Mouse (Mus musculus) ES-E14 (cell line): Measurements from ENCODE around the gene Il17rb. TPM values are rescaled to one million over a fixed set of nuclear protein-coding genes. Genes with fewer than 3 reads are reported as not detected.

Experiments
- DNase-seq: peaks from one replicate; pipeline ENCODE4 v3.0.0-alpha.2; 2013; ENCODE audit warnings: low read depth, low spot score
- H3K27ac ChIP-seq: 2 replicates; pipeline ENCODE4 v1.5.1; 2012; ENCODE audit warnings: low read depth, mild to moderate bottlenecking, low read length, moderate library complexity, mixed read lengths; ENCODE audit not compliant: poor library complexity, insufficient read depth, severe bottlenecking
- H3K36me3 ChIP-seq: 2 replicates; pipeline ENCODE4 v1.6.1; 2012; ENCODE audit warnings: mild to moderate bottlenecking, low read length, moderate library complexity, mixed read lengths; ENCODE audit not compliant: control insufficient read depth, poor library complexity, insufficient read depth, severe bottlenecking
- H3K4me1 ChIP-seq, 2 experiments: fragments of 150-350 bp in 1 of 2; sonication (generic) in 1 of 2; 2 replicates each; pipeline ENCODE4 v1.6.1; 2012; ENCODE audit warnings: low read length in 2 of 2, mild to moderate bottlenecking in 1 of 2, mixed read lengths in 1 of 2; ENCODE audit not compliant: control insufficient read depth in 2 of 2, insufficient read depth in 2 of 2, poor library complexity in 1 of 2
- H3K4me3 ChIP-seq, 2 experiments: fragments of 150-350 bp in 1 of 2; sonication (generic) in 1 of 2; 2 replicates each; pipeline ENCODE4 v1.5.1; 2012; ENCODE audit warnings: low read length in 2 of 2, low read depth in 1 of 2, mild to moderate bottlenecking in 1 of 2, mixed read lengths in 1 of 2; ENCODE audit not compliant: insufficient read depth in 1 of 2, poor library complexity in 1 of 2, severe bottlenecking in 1 of 2
- H3K9ac ChIP-seq: 2 replicates; pipeline ENCODE4 v1.6.1; 2012; ENCODE audit warnings: low read depth, mild to moderate bottlenecking, low read length, mixed read lengths; ENCODE audit not compliant: poor library complexity, insufficient read depth, severe bottlenecking
- H3K9me3 ChIP-seq: fragments of 150-350 bp; sonication (generic); 2 replicates; pipeline ENCODE4 v1.6.1; 2012; ENCODE audit warnings: low read depth, mild to moderate bottlenecking, low read length; ENCODE audit not compliant: control insufficient read depth, insufficient read depth
- CHD2 ChIP-seq: IDR thresholded peaks from 2 replicates; pipeline ENCODE4 v1.6.1; 2014; ENCODE audit warnings: mild to moderate bottlenecking, low read depth, low read length, inconsistent platforms
- HCFC1 ChIP-seq: IDR thresholded peaks from 2 replicates; pipeline ENCODE4 v1.6.1; 2012; ENCODE audit warnings: low read length, inconsistent platforms, borderline replicate concordance; ENCODE audit not compliant: insufficient read depth
- MAFK ChIP-seq: IDR thresholded peaks from 2 replicates; pipeline ENCODE4 v1.6.1; 2014; ENCODE audit warnings: mild to moderate bottlenecking, low read depth, low read length, inconsistent platforms; ENCODE audit not compliant: insufficient read depth
- ZC3H11A ChIP-seq: IDR thresholded peaks from 2 replicates; pipeline ENCODE4 v1.6.1; 2012; ENCODE audit warnings: low read depth, mild to moderate bottlenecking, inconsistent platforms, low read length, borderline replicate concordance
- ZNF384 ChIP-seq: IDR thresholded peaks from 2 replicates; pipeline ENCODE4 v1.6.1; 2012; ENCODE audit warnings: low read depth, low read length, inconsistent platforms
- in situ Hi-C, 2 experiments: fragments of 600-800 bp; cut with MboI; formaldehyde crosslinking; loops; one replicate each; pipeline ENCODE4 v1.15.1; 2025; ENCODE audit warnings: low sequenced_read_pairs in 2 of 2, inconsistent platforms in 1 of 2; ENCODE audit not compliant: unreplicated experiment in 2 of 2
- total RNA-seq: library from RNA; depleted of rRNA; stranded (reverse); fragments of 300-350 nt; gene quantifications from 2 replicates; pipeline ENCODE4 v1.2.3, GENCODE M21; 2012

The Il17rb gene
- total RNA-seq, 1 experiment = 0.62 TPM

GRCm38 (mm10) chr14:30048049-30048448, 39.4 kb upstream of the Il17rb start:
- no peak overlapping the region for H3K9ac ChIP-seq
- H3K4me1 ChIP-seq = no peaks in the 10 kb centered on the region
- in situ Hi-C loops = no loop called here
- H3K4me3 ChIP-seq = no peak overlapping the region
- no peaks in the 10 kb centered on the region for H3K9me3 ChIP-seq
- H3K36me3 ChIP-seq = no peaks in the 10 kb centered on the region
- TF ChIP-seq MAFK = no peak
- TF ChIP-seq ZC3H11A = peak; percentile 17; the same call in 1 of the 2 replicates
- DNase-seq = no peak
- H3K27ac ChIP-seq = no peak overlapping the region

DNA sequence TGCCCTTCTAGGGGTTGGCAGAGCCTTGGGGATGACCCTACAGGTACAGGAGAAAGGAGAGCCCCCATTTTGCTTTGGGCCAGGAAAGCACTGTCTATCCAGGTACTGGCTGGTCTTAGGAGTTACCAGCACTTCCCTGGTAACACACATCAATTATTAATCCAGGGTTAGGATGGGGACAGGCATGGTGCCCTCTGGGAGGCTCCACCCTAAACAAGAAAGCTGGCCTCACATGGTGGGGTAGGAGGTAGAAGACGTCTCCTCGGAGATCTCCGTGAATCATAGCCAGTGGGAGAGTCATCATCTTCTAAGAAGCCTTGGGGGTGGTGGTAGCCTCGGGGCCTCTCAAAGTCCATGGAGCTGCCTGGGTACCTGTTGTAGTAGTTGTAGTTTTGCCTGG, 38.3 kb upstream of the Il17rb start:
- Histone ChIP-seq H3K4me3 (no peak overlapping the region), H3K9me3 (no peaks in the 10 kb centered on the region), H3K4me1 (no peaks in the 10 kb centered on the region), H3K27ac (no peak overlapping the region), H3K9ac (no peak overlapping the region), H3K36me3 (no peaks in the 10 kb centered on the region)
- no peak for DNase-seq
- in situ Hi-C loops = no loop called here
- TF ChIP-seq HCFC1 (no peak), ZC3H11A (no peak), CHD2 (no peak), MAFK (no peak), ZNF384 (no peak)

- in situ Hi-C loops = no loop called here
- no peak for DNase-seq
- H3K27ac ChIP-seq = no peak overlapping the region
- no peak for TF ChIP-seq MAFK
- TF ChIP-seq CHD2 = no peak
- TF ChIP-seq HCFC1 = no peak
- TF ChIP-seq ZC3H11A = no peak
- no peak for TF ChIP-seq ZNF384
- H3K4me3 ChIP-seq = no peak overlapping the region
- no peaks in the 10 kb centered on the region for H3K36me3 ChIP-seq
- no peaks in the 10 kb centered on the region for H3K4me1 ChIP-seq
- no peak overlapping the region for H3K9ac ChIP-seq
- H3K9me3 ChIP-seq = no peaks in the 10 kb centered on the region
Measured at GRCm38 (mm10) chr14:30045704-30046220, 37.1 kb upstream of the Il17rb start.

GRCm38 (mm10) chr14:30045239-30045638, 36.5 kb upstream of the Il17rb start:
- H3K27ac ChIP-seq = no peak overlapping the region
- H3K9me3 ChIP-seq = no peaks in the 10 kb centered on the region
- H3K4me1 ChIP-seq = no peaks in the 10 kb centered on the region
- DNase-seq = no peak
- no peak overlapping the region for H3K4me3 ChIP-seq
- in situ Hi-C loops = no loop called here
- H3K36me3 ChIP-seq = no peaks in the 10 kb centered on the region
- H3K9ac ChIP-seq = no peak overlapping the region
- TF ChIP-seq ZC3H11A (no peak), ZNF384 (no peak), CHD2 (no peak), MAFK (no peak), HCFC1 (no peak)

GRCm38 (mm10) chr14:30043356-30043940, 34.8 kb upstream of the Il17rb start:
- DNase-seq = no peak
- TF ChIP-seq ZNF384 (no peak), CHD2 (no peak), MAFK (no peak), HCFC1 (no peak), ZC3H11A (no peak)
- no peaks in the 10 kb centered on the region for H3K4me1 ChIP-seq
- H3K4me3 ChIP-seq = no peak overlapping the region
- H3K9me3 ChIP-seq = no peaks in the 10 kb centered on the region
- in situ Hi-C loops = no loop called here
- no peaks in the 10 kb centered on the region for H3K36me3 ChIP-seq
- H3K27ac ChIP-seq = no peak overlapping the region
- H3K9ac ChIP-seq = no peak overlapping the region
